Comparison of ENCODE assay signal across 28 mouse cellular contexts in genomic region chr4:24214037-24214362, GRCm38 (mm10).
DNase-seq lines count a peak whose midpoint lies in the region; ATAC-seq and TF ChIP-seq lines count a peak whose summit lies in the region.
"Had no signal": no experiment of that assay in that cellular context is flagged by ENCODE, and none has a peak within 500 bp of the region (broad histone marks: within the 10 kb centered on the region; RNA-seq: fewer than 3 reads in every experiment).

No protein-coding gene starts in this region.

- no peak overlapping the region for H3K4me3 ChIP-seq in left cerebral cortex, adult 2 months
- H3K4me3 ChIP-seq in forebrain, embryonic 10.5 days, result no peak overlapping the region
- no peak overlapping the region for H3K4me3 ChIP-seq in forebrain, embryonic 12.5 days (replicated peaks)
- no peak overlapping the region for H3K4me3 ChIP-seq in forebrain, postnatal 0 days (ENCODE audit: low read depth, low read length)
- H3K4me3 ChIP-seq in heart, embryonic 11.5 days (ENCODE audit: low read depth, low read length), result no peak overlapping the region
- H3K4me3 ChIP-seq: erythroblast, embryonic 14.5 days; gastrocnemius, adult 2 months; heart, embryonic 12.5 days; kidney, embryonic 15.5 days; limb, embryonic 10.5 days; limb, embryonic 15.5 days; midbrain, embryonic 10.5 days had no signal

- WGBS in forebrain, embryonic 10.5 days, result 36% methylated on average over 3 of the region's 3 CpGs
- 17% methylated on average over 3 of the region's 3 CpGs for WGBS in forebrain, embryonic 12.5 days
- WGBS in forebrain, postnatal 0 days, result 23% methylated on average over 3 of the region's 3 CpGs
- 73% methylated on average over 3 of the region's 3 CpGs for WGBS in heart, embryonic 11.5 days (ENCODE audit: insufficient replicate concordance)

- no peak overlapping the region for H3K9ac ChIP-seq in forebrain, embryonic 12.5 days
- H3K9ac ChIP-seq in forebrain, postnatal 0 days, result no peak overlapping the region
- no peak overlapping the region for H3K9ac ChIP-seq in heart, embryonic 11.5 days (ENCODE audit: low read depth, low read length)
- H3K9ac ChIP-seq: heart, embryonic 12.5 days; kidney, embryonic 15.5 days; limb, embryonic 15.5 days; liver, embryonic 14.5 days had no signal

- no peak for DNase-seq in left cerebral cortex, adult 2 months (ENCODE audit: extremely low spot score in 1 of 2, low spot score in 2 of 2)
- no peak for DNase-seq in left cerebral cortex, postnatal 14 days (ENCODE audit: low spot score in 2 of 2)
- DNase-seq in forebrain, embryonic 10.5 days (ENCODE audit: extremely low spot score, low spot score), result no peak
- DNase-seq in forebrain, postnatal 0 days, result no peak
- DNase-seq: adrenal gland, postnatal 25 days; cerebellum, adult 2 months; cerebellum, postnatal 14 days; gastrocnemius, adult 2 months; gastrocnemius, postnatal 36 days; heart, adult 18-20 months; kidney, adult 18-20 months; kidney, postnatal 25 days; lung, adult 2 months; lung, postnatal 10 days; thymus, adult 2 months; thymus, postnatal 4 days had no signal

- peaks cover 53% of the 10 kb centered on the region for H3K4me1 ChIP-seq in forebrain, embryonic 10.5 days
- H3K4me1 ChIP-seq in forebrain, embryonic 12.5 days, result peaks cover 24% of the 10 kb centered on the region
- peaks cover 6% of the 10 kb centered on the region; the same call in 1 of the 2 replicates for H3K4me1 ChIP-seq in forebrain, postnatal 0 days (ENCODE audit: insufficient read depth)
- no peaks in the 10 kb centered on the region for H3K4me1 ChIP-seq in heart, embryonic 11.5 days (ENCODE audit: control insufficient read depth, insufficient read depth, low read length)
- H3K4me1 ChIP-seq: heart, embryonic 12.5 days; kidney, embryonic 15.5 days; limb, embryonic 15.5 days had no signal

- TF ChIP-seq CTCF in left cerebral cortex, adult 2 months (IDR thresholded peaks at IDR 0.05), result no peak
- TF ChIP-seq CTCF in forebrain, postnatal 0 days (IDR thresholded peaks at IDR 0.05; ENCODE audit: low read depth), result no peak

- H3K9me3 ChIP-seq in forebrain, embryonic 10.5 days, result no peaks in the 10 kb centered on the region
- H3K9me3 ChIP-seq in forebrain, embryonic 12.5 days, result no peaks in the 10 kb centered on the region
- H3K9me3 ChIP-seq in forebrain, postnatal 0 days (ENCODE audit: low read length), result no peaks in the 10 kb centered on the region
- H3K9me3 ChIP-seq in heart, embryonic 11.5 days (replicated peaks; ENCODE audit: control insufficient read depth, low read length), result no peaks in the 10 kb centered on the region
- H3K9me3 ChIP-seq: heart, embryonic 12.5 days; kidney, embryonic 15.5 days; limb, embryonic 10.5 days; limb, embryonic 15.5 days; midbrain, embryonic 10.5 days had no signal

- peak overlapping the region; percentile 25; the same call in 1 of the 2 replicates for H3K27ac ChIP-seq in left cerebral cortex, adult 2 months
- H3K27ac ChIP-seq in forebrain, embryonic 10.5 days, result peak overlapping the region; percentile 70
- H3K27ac ChIP-seq in forebrain, embryonic 12.5 days, result peak overlapping the region; percentile 79
- H3K27ac ChIP-seq in forebrain, postnatal 0 days (ENCODE audit: low read depth, low read length), result peak overlapping the region; percentile 69
- no peak overlapping the region for H3K27ac ChIP-seq in heart, embryonic 11.5 days (ENCODE audit: low read depth, low read length)
- H3K27ac ChIP-seq: gastrocnemius, adult 2 months; kidney, embryonic 15.5 days; limb, embryonic 10.5 days; limb, embryonic 15.5 days; liver, embryonic 14.5 days; midbrain, embryonic 10.5 days had no signal

- H3K27me3 ChIP-seq in forebrain, embryonic 10.5 days (ENCODE audit: poor library complexity, severe bottlenecking), result no peaks in the 10 kb centered on the region
- H3K27me3 ChIP-seq in forebrain, embryonic 12.5 days, result no peaks in the 10 kb centered on the region
- H3K27me3 ChIP-seq in forebrain, postnatal 0 days (ENCODE audit: insufficient read depth, low read length), result no peaks in the 10 kb centered on the region
- H3K27me3 ChIP-seq in heart, embryonic 11.5 days (ENCODE audit: control insufficient read depth, insufficient read depth, low read length), result no peaks in the 10 kb centered on the region
- H3K27me3 ChIP-seq: heart, embryonic 12.5 days; kidney, embryonic 15.5 days; limb, embryonic 15.5 days had no signal

- ATAC-seq in forebrain, embryonic 12.5 days (ENCODE audit: low FRiP score), result no peak; the same call in 1 of the 2 replicates
- ATAC-seq in forebrain, postnatal 0 days, result no peak; the same call in 1 of the 2 replicates
- no peak for ATAC-seq in megakaryocyte, adult 5-6 weeks (ENCODE audit: poor library complexity, severe bottlenecking)
- no peak for ATAC-seq in heart, embryonic 11.5 days (replicated peaks; ENCODE audit: insufficient number of reproducible peaks, low FRiP score, low TSS enrichment)
- ATAC-seq: CD4-positive, CD25-positive, alpha-beta regulatory T cell, adult 4 months; hindbrain, embryonic 16.5 days had no signal

- no peaks in the 10 kb centered on the region for H3K36me3 ChIP-seq in forebrain, embryonic 10.5 days (replicated peaks)
- no peaks in the 10 kb centered on the region for H3K36me3 ChIP-seq in forebrain, embryonic 12.5 days (replicated peaks)
- no peaks in the 10 kb centered on the region for H3K36me3 ChIP-seq in forebrain, postnatal 0 days (ENCODE audit: insufficient read depth)
- no peaks in the 10 kb centered on the region for H3K36me3 ChIP-seq in heart, embryonic 11.5 days (ENCODE audit: control insufficient read depth, insufficient read depth, low read length)
- H3K36me3 ChIP-seq: heart, embryonic 12.5 days; kidney, embryonic 15.5 days; limb, embryonic 10.5 days; limb, embryonic 15.5 days; midbrain, embryonic 10.5 days had no signal

- intact Hi-C loops in left cerebral cortex, adult 2 months (cut with DNase I), result loop anchor here (10.0 kb wide), 2 partner anchors 389 to 1719 kb away; no protein-coding TSS in a partner anchor
- intact Hi-C loops in left cerebral cortex, postnatal 14 days (cut with DNase I), result loop anchor here (10.0 kb wide), 1 partner anchor 1729 kb away; the partner anchor contains the start of gene Pou3f2

- no peak overlapping the region for H3K4me2 ChIP-seq in forebrain, embryonic 12.5 days
- 0 out of 2 replicates have a peak overlapping the region, but pooled peaks have one; percentile 16 for H3K4me2 ChIP-seq in forebrain, postnatal 0 days (ENCODE audit: low read depth)
- no peak overlapping the region for H3K4me2 ChIP-seq in heart, embryonic 11.5 days
- H3K4me2 ChIP-seq: heart, embryonic 12.5 days; kidney, embryonic 15.5 days; limb, embryonic 15.5 days had no signal
